Mouse (Mus musculus) left cerebral cortex, adult 2 months (tissue): Measurements from ENCODE around the gene Lefty1. TPM values are rescaled to one million over a fixed set of nuclear protein-coding genes. Genes with fewer than 3 reads are reported as not detected.
A peak's percentile ranks its signal among the peaks of the same experiment; 100 is the strongest.

Experiments
- DNase-seq, 2 experiments: peaks; one replicate each; pipeline ENCODE4 v3.0.0; 2021 to 2022; ENCODE audit warnings: low spot score in 2 of 2, mixed read lengths in 1 of 2; ENCODE audit errors: extremely low spot score in 1 of 2
- H3K27ac ChIP-seq: fragments of 200-600 bp; 2 replicates; pipeline ENCODE4 v1.8.1; 2022
- H3K4me3 ChIP-seq: fragments of 200-600 bp; 2 replicates; pipeline ENCODE4 v1.8.1; 2022
- CTCF ChIP-seq: fragments of 200-600 bp; IDR thresholded peaks from 2 replicates; pipeline ENCODE4 v1.8.1; 2022; ENCODE audit warnings: antibody characterized with exemption, mild to moderate bottlenecking, moderate library complexity
- intact Hi-C: fragments of 180-260 bp; cut with DNase I; formaldehyde crosslinking; loops from one replicate; pipeline ENCODE4 v1.15.1; 2025
- total RNA-seq, 2 experiments: library from RNA; stranded (reverse); gene quantifications; 2 replicates each; pipeline ENCODE4 v1.2.3; 2021

Gene Lefty1
- total RNA-seq, 2 experiments from 2014 or later, result 0.77 TPM; not detected in 1

DNA sequence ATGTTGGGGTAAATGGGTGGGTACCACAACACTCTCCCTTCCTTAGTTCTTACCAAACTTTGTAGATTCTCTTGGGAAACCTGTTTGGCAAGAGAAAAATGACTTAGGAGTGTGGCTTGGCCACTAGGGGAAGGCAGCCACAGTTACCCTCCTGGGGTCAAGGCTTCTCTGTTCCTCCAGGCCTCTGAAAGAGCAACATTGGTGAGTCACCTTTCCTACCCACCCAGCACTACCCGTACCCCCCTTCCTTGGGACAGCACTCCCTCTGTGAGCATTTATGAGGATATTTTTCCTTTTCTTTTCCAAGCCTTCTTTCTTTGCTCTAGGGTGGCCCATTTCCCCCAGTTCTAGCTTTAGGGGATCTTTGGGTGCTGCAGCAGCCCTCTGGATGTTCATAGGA lies 9.1 kb downstream of the Lefty1 start:
- TF ChIP-seq CTCF, result no peak; the same call in 1 of the 2 replicates

DNA sequence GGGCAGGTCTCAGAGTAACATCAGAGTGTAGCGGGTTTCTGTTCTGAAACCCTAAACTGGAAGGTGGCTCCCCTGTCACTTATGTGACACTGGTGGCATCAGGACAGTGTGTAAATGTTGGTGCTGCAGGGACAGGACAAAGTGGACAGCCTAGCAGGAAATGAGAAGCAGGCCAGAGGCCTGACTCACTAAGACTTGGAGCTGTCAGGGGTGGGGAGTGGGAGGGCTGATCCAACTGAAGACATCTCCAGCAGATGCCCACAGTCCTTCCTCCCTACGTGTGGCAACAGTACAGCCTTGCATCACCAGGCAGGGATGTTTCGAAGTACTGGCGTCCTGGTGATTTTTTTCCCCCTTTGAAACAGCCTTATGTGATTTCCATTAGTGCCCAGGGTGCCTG lies 9.7 kb downstream of the Lefty1 start:
- no peak for TF ChIP-seq CTCF
- Histone ChIP-seq H3K4me3 (no peak overlapping the region), H3K27ac (peak overlapping the region; percentile 47; the same call in 1 of the 2 replicates)
- DNase-seq, result no peak
- intact Hi-C loops, result no loop called here

More for the DNA sequence above, 9.1 kb downstream of the Lefty1 start:
- DNase-seq, result no peak
- H3K4me3 ChIP-seq, result no peak overlapping the region
- intact Hi-C loops, result no loop called here
- H3K27ac ChIP-seq, result peak overlapping the region; percentile 47; the same call in 1 of the 2 replicates

DNA sequence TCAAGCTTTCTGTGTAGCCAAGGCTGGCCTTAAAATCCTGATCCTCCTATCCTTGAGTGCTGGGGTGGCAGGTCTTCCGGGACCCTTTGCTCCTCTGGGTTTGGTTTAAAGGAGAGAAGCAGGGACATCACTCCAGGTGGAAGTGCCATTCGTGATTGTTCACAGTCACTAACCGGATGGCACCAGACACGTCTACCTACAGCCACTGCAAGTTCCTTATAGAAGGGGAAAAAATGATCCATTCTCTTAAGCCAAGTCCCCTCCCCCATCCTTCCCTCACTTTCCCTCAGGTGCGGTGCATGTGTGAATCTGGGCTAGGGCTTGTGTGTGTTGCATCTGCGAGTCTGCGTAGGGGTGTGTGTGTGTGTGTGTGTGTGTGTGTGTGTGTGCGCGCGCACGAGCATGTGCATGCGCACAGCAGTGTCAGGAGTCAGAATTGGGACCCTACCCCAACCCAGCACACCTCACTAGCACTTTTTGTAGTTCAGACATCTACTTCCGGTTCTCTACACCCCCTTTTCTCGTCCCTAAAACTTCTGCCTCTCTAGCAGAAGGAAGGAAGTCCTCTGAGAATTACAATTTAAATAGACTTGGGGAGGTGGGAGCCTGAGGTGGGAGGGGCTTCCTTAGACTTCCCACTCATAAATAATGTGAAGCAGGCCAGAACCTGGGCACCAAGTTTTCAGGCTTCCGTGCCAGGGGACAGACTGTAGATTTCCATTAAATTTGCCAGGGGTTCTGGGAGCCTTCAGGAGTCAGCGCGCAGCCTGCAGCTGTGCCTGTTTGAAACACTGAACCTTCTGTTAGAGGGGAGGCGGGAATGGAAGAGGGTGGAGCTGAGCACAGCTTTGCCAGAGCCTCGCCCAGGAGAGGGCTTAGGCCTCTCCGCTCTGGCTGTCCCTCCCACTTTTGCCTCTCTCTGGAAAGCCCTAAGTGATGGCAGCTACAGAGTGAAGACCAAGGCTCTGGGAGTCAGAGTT lies 10.5 kb downstream of the Lefty1 start:
- H3K27ac ChIP-seq, result peak overlapping the region; percentile 47; the same call in 1 of the 2 replicates
- intact Hi-C loops, result no loop called here
- TF ChIP-seq CTCF, result no peak
- no peak for DNase-seq
- no peak overlapping the region for H3K4me3 ChIP-seq

GRCm38 (mm10) chr1:180946448-180946847 lies 11.6 kb downstream of the Lefty1 start:
- intact Hi-C loops, result no loop called here

GRCm38 (mm10) chr1:180952085-180952746 lies 17.4 kb downstream of the Lefty1 start:
- intact Hi-C loops, result no loop called here
- no peak overlapping the region for H3K4me3 ChIP-seq
- no peak overlapping the region for H3K27ac ChIP-seq
- no peak for TF ChIP-seq CTCF
- no peak for DNase-seq

More at GRCm38 (mm10) chr1:180946448-180946847, 11.6 kb downstream of the Lefty1 start:
- Histone ChIP-seq H3K27ac (peak overlapping the region; percentile 40; the same call in 1 of the 2 replicates), H3K4me3 (no peak overlapping the region)
- no peak for TF ChIP-seq CTCF
- DNase-seq, result no peak

GRCm38 (mm10) chr1:180952808-180953207 lies 18.0 kb downstream of the Lefty1 start:
- Histone ChIP-seq H3K27ac (no peak overlapping the region), H3K4me3 (no peak overlapping the region)
- DNase-seq, result no peak
- intact Hi-C loops, result no loop called here
- no peak for TF ChIP-seq CTCF

DNA sequence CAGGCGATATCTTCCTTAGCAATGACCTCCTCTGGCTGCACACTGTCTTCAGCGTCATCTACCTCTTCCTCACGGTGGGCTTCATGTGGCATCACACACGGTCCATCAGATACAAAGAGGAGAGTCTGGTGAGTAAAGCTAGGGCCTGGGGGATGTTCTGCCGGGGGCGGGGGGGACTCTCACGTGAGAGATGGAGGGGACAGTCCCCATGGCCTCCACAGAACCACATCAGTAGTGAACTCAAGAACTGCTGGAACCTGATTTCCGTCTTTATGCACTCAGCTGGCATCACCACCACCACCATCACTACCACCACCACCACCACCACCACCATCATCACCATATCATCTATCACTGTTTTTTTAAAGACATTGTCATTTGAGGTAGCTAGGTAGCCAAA lies 21.6 kb downstream of the Lefty1 start:
- H3K4me3 ChIP-seq, result no peak overlapping the region
- no peak overlapping the region for H3K27ac ChIP-seq
- intact Hi-C loops, result no loop called here
- TF ChIP-seq CTCF, result no peak
- DNase-seq, result no peak

GRCm38 (mm10) chr1:180956973-180957381 lies 22.2 kb downstream of the Lefty1 start:
- intact Hi-C loops, result no loop called here
- TF ChIP-seq CTCF, result no peak
- Histone ChIP-seq H3K27ac (no peak overlapping the region), H3K4me3 (no peak overlapping the region)
- DNase-seq, result no peak

GRCm38 (mm10) chr1:180957989-180958388 lies 23.2 kb downstream of the Lefty1 start:
- intact Hi-C loops, result no loop called here
- Histone ChIP-seq H3K4me3 (no peak overlapping the region), H3K27ac (no peak overlapping the region)
- TF ChIP-seq CTCF, result no peak
- DNase-seq, result no peak

DNA sequence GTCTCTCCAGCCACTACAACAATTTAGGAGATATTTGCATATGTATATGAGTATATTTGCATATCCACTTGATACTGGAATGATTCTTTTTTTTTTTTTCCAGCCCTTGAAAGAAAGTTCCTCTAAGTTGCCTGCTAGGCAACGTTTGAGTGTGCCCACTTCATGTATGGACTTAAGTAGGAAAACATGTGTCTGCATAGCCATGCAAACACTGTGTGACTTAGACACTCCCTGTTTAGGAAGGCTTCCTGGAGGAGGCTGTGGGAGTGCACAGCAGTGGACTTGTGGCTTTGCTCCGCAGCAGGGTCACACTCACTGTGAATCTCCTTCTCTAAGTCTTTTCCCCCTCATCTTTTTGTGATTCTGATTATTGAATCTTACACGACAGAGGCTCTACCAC lies 24.0 kb downstream of the Lefty1 start:
- no peak for DNase-seq
- intact Hi-C loops, result no loop called here
- no peak for TF ChIP-seq CTCF
- H3K27ac ChIP-seq, result no peak overlapping the region
- H3K4me3 ChIP-seq, result no peak overlapping the region

DNA sequence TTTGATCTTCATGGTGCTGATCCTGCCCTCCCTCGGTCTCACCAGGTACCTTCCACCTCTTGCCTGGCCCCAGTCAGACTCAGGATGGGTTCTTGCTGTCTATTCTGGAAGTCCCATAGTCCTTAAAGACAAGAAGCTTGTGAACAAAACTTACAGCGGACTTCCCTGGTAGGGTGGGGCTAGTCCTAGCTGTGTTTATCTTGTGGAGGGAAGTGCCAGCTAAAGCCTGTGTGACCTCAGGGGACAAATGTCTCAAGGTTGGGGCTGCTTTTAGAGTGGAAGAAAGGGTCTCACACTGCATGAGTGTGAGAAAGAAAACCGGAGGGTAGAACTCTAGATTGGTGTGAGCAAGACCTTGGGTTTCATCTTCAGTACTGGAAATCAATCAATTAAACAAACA lies 31.0 kb downstream of the Lefty1 start:
- no peak for TF ChIP-seq CTCF
- no peak overlapping the region for H3K27ac ChIP-seq
- no peak for DNase-seq
- no peak overlapping the region for H3K4me3 ChIP-seq
- intact Hi-C loops, result no loop called here

- no peak for DNase-seq
- intact Hi-C loops, result no loop called here
- Histone ChIP-seq H3K27ac (no peak overlapping the region), H3K4me3 (no peak overlapping the region)
- no peak for TF ChIP-seq CTCF
These were observed 31.7 kb downstream of the Lefty1 start for GRCm38 (mm10) chr1:180966542-180966941.
